ENCODE assay signal across 9 mouse cellular contexts in genomic region chr9:99580655-99581054, GRCm38 (mm10). TPM values are rescaled to one million over a fixed set of nuclear protein-coding genes. Genes with fewer than 3 reads are reported as not detected.
A peak's percentile ranks its signal among the peaks of the same experiment; 100 is the strongest.
DNase-seq lines count a peak whose midpoint lies in the region; ATAC-seq and TF ChIP-seq lines count a peak whose summit lies in the region.
"Had no signal": no experiment of that assay in that cellular context is flagged by ENCODE, and none has a peak within 500 bp of the region (broad histone marks: within the 10 kb centered on the region; RNA-seq: fewer than 3 reads in every experiment).

No protein-coding gene starts in this region.

- intact Hi-C loops in left cerebral cortex, adult 2 months (cut with DNase I), result loop anchor here (2.0 to 5.0 kb wide), 2 partner anchors 122 to 513 kb away; no protein-coding TSS in a partner anchor

- H3K4me2 ChIP-seq in lung, postnatal 0 days (replicated peaks; ENCODE audit: low read depth, low read length), result no peak overlapping the region
- H3K4me2 ChIP-seq in stomach, embryonic 15.5 days, result no peak overlapping the region

- H3K9ac ChIP-seq in lung, postnatal 0 days (replicated peaks; ENCODE audit: low read depth), result no peak overlapping the region
- no peak overlapping the region for H3K9ac ChIP-seq in stomach, embryonic 15.5 days

- peaks cover 12% of the 10 kb centered on the region; the same call in 1 of the 2 replicates for H3K36me3 ChIP-seq in lung, postnatal 0 days (ENCODE audit: insufficient read depth, low read length)
- peaks cover 4% of the 10 kb centered on the region; the same call in 1 of the 2 replicates for H3K36me3 ChIP-seq in stomach, embryonic 15.5 days

- H3K9me3 ChIP-seq in lung, postnatal 0 days (ENCODE audit: low read length), result no peaks in the 10 kb centered on the region
- H3K9me3 ChIP-seq in stomach, embryonic 15.5 days, result no peaks in the 10 kb centered on the region

- ATAC-seq in erythroblast, adult 5-6 weeks (replicated peaks; ENCODE audit: low FRiP score, poor library complexity, severe bottlenecking), result peak; percentile 67
- ATAC-seq in lung, postnatal 0 days, result peak; percentile 67
- 0 out of 2 replicates have a peak, but pooled peaks have one; percentile 51 for ATAC-seq in stomach, embryonic 15.5 days (ENCODE audit: insufficient read depth, low FRiP score, low read depth)

- peaks cover 2% of the 10 kb centered on the region; the same call in 1 of the 2 replicates for H3K4me1 ChIP-seq in lung, postnatal 0 days (ENCODE audit: insufficient read depth, low read depth, low read length)
- H3K4me1 ChIP-seq in stomach, embryonic 15.5 days, result 0 out of 2 replicates have a peak, but pooled peaks cover 3% of the 10 kb centered on the region

- 28% methylated on average over 2 of the region's 2 CpGs for WGBS in lung, postnatal 0 days
- 33% methylated on average over 2 of the region's 2 CpGs for WGBS in stomach, embryonic 15.5 days

- H3K27me3 ChIP-seq in lung, postnatal 0 days (replicated peaks; ENCODE audit: insufficient read depth, low read length), result no peaks in the 10 kb centered on the region
- no peaks in the 10 kb centered on the region for H3K27me3 ChIP-seq in stomach, embryonic 15.5 days (replicated peaks)

- TF ChIP-seq EP300 in lung, postnatal 0 days (IDR thresholded peaks at IDR 0.05), result no peak

- TF ChIP-seq CTCF in left cerebral cortex, adult 2 months (IDR thresholded peaks at IDR 0.05), result peak; percentile 71
- peak; percentile 83 for TF ChIP-seq CTCF in lung, postnatal 0 days (IDR thresholded peaks at IDR 0.05)

- peak; percentile 23 for DNase-seq in cerebellum, adult 8-10 months
- no peak for DNase-seq in cerebellum, adult 11 months
- no peak for DNase-seq in left cerebral cortex, adult 2 months (ENCODE audit: extremely low spot score in 1 of 2, low spot score in 2 of 2)
- no peak for DNase-seq in left cerebral cortex, adult 11 months (ENCODE audit: low spot score)
- DNase-seq in MN1 (ENCODE audit: low spot score), result peak; percentile 76
- peak; percentile 87 for DNase-seq in lung, postnatal 0 days (ENCODE audit: low spot score)

- H3K27ac ChIP-seq in left cerebral cortex, adult 2 months, result no peak overlapping the region
- no peak overlapping the region for H3K27ac ChIP-seq in lung, postnatal 0 days (ENCODE audit: low read length)
- no peak overlapping the region for H3K27ac ChIP-seq in stomach, embryonic 15.5 days

- H3K4me3 ChIP-seq in left cerebral cortex, adult 2 months, result no peak overlapping the region
- no peak overlapping the region for H3K4me3 ChIP-seq in lung, postnatal 0 days (ENCODE audit: low read depth, low read length)
- no peak overlapping the region for H3K4me3 ChIP-seq in stomach, embryonic 15.5 days (replicated peaks)

RNA-seq across cellular contexts. Expression of gene Dbr1, which starts 5.1 kb away (rescaled TPM):
- total RNA-seq in left cerebral cortex, adult 2 months (2021), result 10 to 100 TPM; 14.2 to 15.9 TPM
- total RNA-seq in erythroblast, adult 5-6 weeks (2015; ENCODE audit: low replicate concordance), result 2.5 and 6.9 TPM in 2 replicates
- 11.2 and 14.5 TPM in 2 replicates for total RNA-seq in erythroblast, adult 5-6 weeks (2017; ENCODE audit: low replicate concordance)
- 14.1 and 15.8 TPM in 2 replicates for polyA plus RNA-seq in lung, postnatal 0 days (2015; fragmentation: Nextera tagmentation; extraction: Ambion mirVana)
- 26.1 and 29.0 TPM in 2 replicates for polyA plus RNA-seq in stomach, embryonic 15.5 days (2015; fragmentation: Nextera tagmentation; extraction: Ambion mirVana)

RNA-seq across cellular contexts. Expression of gene Armc8, which starts 12.0 kb away (rescaled TPM):
- total RNA-seq in left cerebral cortex, adult 2 months (2021), result 10 to 100 TPM; 52.5 to 54.9 TPM
- total RNA-seq in erythroblast, adult 5-6 weeks (2015; ENCODE audit: low replicate concordance), result 17.6 and 34.0 TPM in 2 replicates
- 14.4 and 19.3 TPM in 2 replicates for total RNA-seq in erythroblast, adult 5-6 weeks (2017; ENCODE audit: low replicate concordance)
- polyA plus RNA-seq in lung, postnatal 0 days (2015; fragmentation: Nextera tagmentation; extraction: Ambion mirVana), result 13.7 and 15.8 TPM in 2 replicates
- 23.9 and 24.9 TPM in 2 replicates for polyA plus RNA-seq in stomach, embryonic 15.5 days (2015; fragmentation: Nextera tagmentation; extraction: Ambion mirVana)

RNA-seq across cellular contexts. Expression of gene A4gnt, which starts 31.6 kb away (rescaled TPM):
- total RNA-seq in left cerebral cortex, adult 2 months (2021), result under 1 TPM in 1 of 2 experiments, not detected in 1; 0.21 TPM
- total RNA-seq in erythroblast, adult 5-6 weeks (2015; ENCODE audit: low replicate concordance), result not detected in 2 replicates
- total RNA-seq in erythroblast, adult 5-6 weeks (2017; ENCODE audit: low replicate concordance), result not detected in 2 replicates
- not detected in 2 replicates for polyA plus RNA-seq in lung, postnatal 0 days (2015; fragmentation: Nextera tagmentation; extraction: Ambion mirVana)
- polyA plus RNA-seq in stomach, embryonic 15.5 days (2015; fragmentation: Nextera tagmentation; extraction: Ambion mirVana), result 0.55 and 1.2 TPM in 2 replicates
- polyA plus RNA-seq: gonadal fat pad, adult 2 months had no signal

RNA-seq across cellular contexts. Expression of gene Dzip1l, which starts 48.6 kb away (rescaled TPM):
- 10 to 100 TPM; 32.4 to 33.8 TPM for total RNA-seq in left cerebral cortex, adult 2 months (2021)
- total RNA-seq in erythroblast, adult 5-6 weeks (2015; ENCODE audit: low replicate concordance), result not detected in 2 replicates
- not detected in 2 replicates for total RNA-seq in erythroblast, adult 5-6 weeks (2017; ENCODE audit: low replicate concordance)
- 15.4 and 17.1 TPM in 2 replicates for polyA plus RNA-seq in lung, postnatal 0 days (2015; fragmentation: Nextera tagmentation; extraction: Ambion mirVana)
- polyA plus RNA-seq in stomach, embryonic 15.5 days (2015; fragmentation: Nextera tagmentation; extraction: Ambion mirVana), result 15.6 and 17.6 TPM in 2 replicates

Comparison
In these comparisons a context has a peak if more than half of its experiments do, and no peak if none do; other contexts are left out.
1. DNase-seq: peak in cerebellum, adult 8-10 months (single experiment), MN1 (single experiment) and lung, postnatal 0 days (single experiment); none in cerebellum, adult 11 months (single experiment), left cerebral cortex, adult 2 months (0 of 2) and left cerebral cortex, adult 11 months (single experiment).
2. Peak in every context shown above with its lines, with median percentiles within 50 percentile points of each other: ATAC-seq.